Mouse (Mus musculus): ENCODE results near the gene Gm11639.

- TF ChIP-seq CTCF (IDR thresholded peaks at IDR 0.05; ENCODE audit: extremely low read depth, insufficient read length, insufficient replicate concordance, low read depth, low read length) (no peak), POLR2A (IDR thresholded peaks at IDR 0.05; ENCODE audit: low read depth, low read length) (no peak)
These were observed 458.1 kb downstream of the Gm11639 start for GRCm38 (mm10) chr11:105143564-105143963.
